Mouse (Mus musculus): Measurements from ENCODE around the gene Large1. TPM values are rescaled to one million over a fixed set of nuclear protein-coding genes. Genes with fewer than 3 reads are reported as not detected.
"Not testable (repeated sequence)": the region's sequence is repeated elsewhere in the genome, so short reads cannot be mapped to it uniquely, and the experiment has no call there.

Large1 gene
- polyA plus RNA-seq, 1 experiment from 2014 or later = 7.1 TPM

DNA sequence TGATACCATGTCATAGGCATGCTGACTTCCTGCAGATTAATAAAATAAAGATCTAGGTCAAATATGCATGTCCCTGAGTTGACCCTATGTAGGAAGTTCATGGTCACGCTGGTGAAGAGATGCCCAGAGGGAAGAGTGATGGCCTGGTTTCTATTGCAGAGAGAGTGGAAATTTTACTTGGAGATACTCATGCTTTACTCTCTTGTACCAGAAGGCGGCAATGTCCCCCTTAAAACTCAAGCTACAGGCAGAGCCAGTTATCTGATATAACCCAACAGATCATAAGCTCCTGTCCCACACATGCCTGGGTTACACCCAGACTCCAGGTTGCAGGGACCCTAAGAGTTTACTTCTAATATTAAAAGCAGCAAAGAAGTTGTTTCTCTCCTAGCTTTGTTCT lies 345.9 kb downstream of the Large1 start:
- Histone ChIP-seq H3K4me1 (no peaks in the 10 kb centered on the region), H3K27ac (replicated peaks) (no peak overlapping the region), H3K4me3 (replicated peaks) (no peak overlapping the region), H3K36me3 (no peaks in the 10 kb centered on the region), H3K9me3 (replicated peaks) (no peaks in the 10 kb centered on the region), H3K9ac (no peak overlapping the region), H3K27me3 (no peaks in the 10 kb centered on the region), H3K4me2 (replicated peaks) (no peak overlapping the region)
- ATAC-seq (ENCODE audit: insufficient number of reproducible peaks, low FRiP score, low TSS enrichment, low read depth) = no peak
- WGBS = 28% methylated on average over 2 of the region's 2 CpGs

DNA sequence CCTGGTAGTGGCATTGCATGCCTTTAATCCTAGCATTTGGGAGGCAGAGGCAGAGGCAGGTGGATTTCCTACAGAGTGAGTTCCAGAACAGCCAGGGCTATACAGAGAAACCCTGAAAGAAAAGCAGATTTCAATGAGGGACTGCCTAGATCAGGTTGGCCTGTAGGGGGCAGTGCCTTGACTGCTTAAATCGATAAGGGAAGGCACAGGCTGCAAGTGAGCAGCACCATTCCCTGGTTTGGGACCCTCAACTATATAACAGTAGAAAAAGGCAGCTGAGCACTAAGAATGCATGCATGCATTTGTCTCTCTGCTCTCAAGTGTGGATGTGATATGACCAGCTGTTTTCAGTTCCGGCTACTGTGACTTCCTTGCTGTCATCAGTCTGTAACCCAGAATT lies 349.5 kb downstream of the Large1 start:
- Histone ChIP-seq H3K4me2 (replicated peaks) (no peak overlapping the region), H3K36me3 (no peaks in the 10 kb centered on the region), H3K4me1 (no peaks in the 10 kb centered on the region), H3K27ac (replicated peaks) (no peak overlapping the region), H3K9me3 (replicated peaks) (no peaks in the 10 kb centered on the region), H3K27me3 (no peaks in the 10 kb centered on the region), H3K9ac (no peak overlapping the region), H3K4me3 (replicated peaks) (no peak overlapping the region)
- 45% methylated on average over 2 of the region's 2 CpGs for WGBS
- no peak for ATAC-seq (ENCODE audit: insufficient number of reproducible peaks, low FRiP score, low TSS enrichment, low read depth)

DNA sequence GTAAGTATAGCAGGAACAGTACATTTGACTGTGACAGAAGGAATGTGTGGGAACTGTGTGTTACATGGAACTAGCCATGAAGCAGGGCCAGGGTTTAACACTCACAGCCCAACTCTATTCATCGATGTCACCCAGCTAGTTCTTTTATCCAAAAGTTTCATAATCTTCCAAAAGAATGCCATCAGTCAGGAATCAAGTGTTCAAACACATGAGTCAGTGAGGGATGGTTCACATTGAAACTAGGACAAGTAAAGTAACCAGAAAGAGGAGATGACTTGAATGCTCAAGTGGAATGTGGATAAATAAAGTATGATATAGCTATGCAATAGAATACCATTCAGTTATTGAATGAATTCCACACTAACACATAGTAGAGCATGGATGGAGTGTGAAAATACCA lies 359.5 kb downstream of the Large1 start:
- Histone ChIP-seq H3K27ac (replicated peaks) (no peak overlapping the region), H3K4me1 (no peaks in the 10 kb centered on the region), H3K4me3 (replicated peaks) (no peak overlapping the region), H3K36me3 (no peaks in the 10 kb centered on the region), H3K9me3 (replicated peaks) (no peaks in the 10 kb centered on the region), H3K4me2 (replicated peaks) (no peak overlapping the region), H3K9ac (no peak overlapping the region), H3K27me3 (no peaks in the 10 kb centered on the region)
- ATAC-seq (ENCODE audit: insufficient number of reproducible peaks, low FRiP score, low TSS enrichment, low read depth) = no peak
- WGBS = 86% methylated on average over 1 of the region's 1 CpGs

DNA sequence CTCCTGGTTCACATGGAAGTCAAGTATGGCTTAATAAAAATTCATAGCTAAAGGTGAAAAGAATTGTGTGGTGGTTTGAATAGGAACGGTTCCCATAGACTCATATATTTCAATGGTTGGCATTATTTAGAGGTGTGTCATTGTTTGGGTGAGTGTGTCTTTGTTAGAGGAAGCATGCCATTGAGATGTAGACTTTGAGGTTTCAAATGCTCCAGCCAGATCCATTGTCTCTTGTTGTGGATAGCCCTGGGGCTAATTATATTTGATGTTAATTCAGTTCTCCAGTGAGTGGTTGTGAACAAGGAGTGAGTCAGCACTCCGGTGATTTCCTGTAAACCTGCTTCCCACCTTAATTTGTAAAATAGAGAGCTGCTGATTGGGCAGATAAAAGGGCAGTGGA lies 362.9 kb downstream of the Large1 start:
- no peak overlapping the region for H3K9ac ChIP-seq
- no peak overlapping the region for H3K4me3 ChIP-seq (replicated peaks)
- no peak overlapping the region for H3K4me2 ChIP-seq (replicated peaks)
- H3K36me3 ChIP-seq = no peaks in the 10 kb centered on the region
- H3K9me3 ChIP-seq (replicated peaks) = no peaks in the 10 kb centered on the region
- no peaks in the 10 kb centered on the region for H3K4me1 ChIP-seq
- no peak for ATAC-seq (ENCODE audit: insufficient number of reproducible peaks, low FRiP score, low TSS enrichment, low read depth)
- 71% methylated on average over 2 of the region's 2 CpGs for WGBS
- no peaks in the 10 kb centered on the region for H3K27me3 ChIP-seq
- H3K27ac ChIP-seq (replicated peaks) = no peak overlapping the region

DNA sequence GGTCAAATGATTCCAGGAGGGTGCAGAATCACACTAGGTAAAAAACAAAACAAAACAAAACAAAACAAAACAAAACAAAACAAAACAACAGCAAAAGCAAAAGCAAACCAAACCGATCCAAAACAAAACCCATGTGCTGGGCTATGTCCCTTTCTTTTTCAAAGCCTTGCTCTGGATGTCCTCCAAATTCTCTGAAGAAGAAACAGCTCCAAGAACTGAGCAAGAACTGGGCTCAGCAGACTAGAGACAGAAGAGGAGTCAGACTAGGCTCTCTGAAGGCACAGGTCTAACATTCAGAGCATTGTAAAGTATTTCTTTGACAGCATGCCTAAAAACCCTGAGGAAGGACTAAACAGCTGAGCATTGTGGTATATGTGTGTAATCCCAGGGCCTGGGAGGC lies 370.5 kb downstream of the Large1 start:
- no peak overlapping the region for H3K4me2 ChIP-seq (replicated peaks)
- H3K27me3 ChIP-seq = no peaks in the 10 kb centered on the region
- 97% methylated on average over 1 of the region's 1 CpGs for WGBS
- H3K4me3 ChIP-seq (replicated peaks) = no peak overlapping the region
- no peaks in the 10 kb centered on the region for H3K9me3 ChIP-seq (replicated peaks)
- no peak overlapping the region for H3K27ac ChIP-seq (replicated peaks)
- no peaks in the 10 kb centered on the region for H3K4me1 ChIP-seq
- no peak for ATAC-seq (ENCODE audit: insufficient number of reproducible peaks, low FRiP score, low TSS enrichment, low read depth)
- H3K9ac ChIP-seq = no peak overlapping the region
- H3K36me3 ChIP-seq = no peaks in the 10 kb centered on the region

DNA sequence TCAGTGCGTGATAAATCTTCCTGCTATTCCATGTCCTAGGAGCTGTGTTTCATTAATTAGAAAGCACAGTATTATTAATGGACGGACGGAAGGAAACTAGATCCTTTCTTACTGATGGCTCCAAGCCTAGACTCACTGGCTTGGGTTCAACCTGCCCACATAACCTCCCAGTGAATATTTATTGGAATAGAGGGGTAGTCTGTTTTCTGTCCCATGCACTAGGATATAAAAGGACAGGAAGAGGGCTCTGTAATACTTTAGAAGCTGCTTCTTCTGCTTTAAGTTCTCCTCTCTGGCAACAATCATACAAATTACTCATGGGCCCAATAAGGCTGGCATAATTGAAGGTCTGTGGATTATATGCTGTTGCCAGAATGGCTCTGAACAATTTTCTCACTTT lies 398.3 kb downstream of the Large1 start:
- no peaks in the 10 kb centered on the region for H3K36me3 ChIP-seq
- H3K9me3 ChIP-seq (replicated peaks) = no peaks in the 10 kb centered on the region
- H3K9ac ChIP-seq = no peak overlapping the region
- H3K27ac ChIP-seq (replicated peaks) = no peak overlapping the region
- ATAC-seq (ENCODE audit: insufficient number of reproducible peaks, low FRiP score, low TSS enrichment, low read depth) = no peak
- 75% methylated on average over 3 of the region's 3 CpGs for WGBS
- no peak overlapping the region for H3K4me3 ChIP-seq (replicated peaks)
- H3K4me1 ChIP-seq = no peaks in the 10 kb centered on the region
- H3K4me2 ChIP-seq (replicated peaks) = no peak overlapping the region
- no peaks in the 10 kb centered on the region for H3K27me3 ChIP-seq

DNA sequence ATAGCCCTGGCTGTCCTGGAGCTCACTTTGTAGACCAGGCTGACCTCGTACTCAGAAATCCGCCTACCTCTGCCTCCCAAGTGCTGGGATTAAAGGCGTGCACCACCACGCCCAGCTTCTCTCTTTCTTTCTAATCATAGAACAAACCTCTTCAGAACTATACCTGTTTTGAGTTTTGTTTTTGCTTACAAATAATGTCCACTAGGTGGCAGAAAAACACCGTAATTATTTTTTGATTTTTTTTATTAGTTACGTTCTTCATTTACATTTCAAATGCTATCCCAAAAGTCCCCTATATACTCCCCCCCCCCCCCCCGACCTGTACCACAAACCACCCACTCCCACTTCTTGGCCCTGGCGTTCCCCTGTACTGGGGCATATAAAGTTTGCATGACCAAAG lies 411.9 kb downstream of the Large1 start:
- ATAC-seq (ENCODE audit: insufficient number of reproducible peaks, low FRiP score, low TSS enrichment, low read depth); H3K27ac ChIP-seq (replicated peaks); H3K9ac ChIP-seq; H3K4me1 ChIP-seq; H3K4me2 ChIP-seq (replicated peaks); H3K4me3 ChIP-seq (replicated peaks); H3K9me3 ChIP-seq (replicated peaks); H3K36me3 ChIP-seq; H3K27me3 ChIP-seq: not testable (repeated sequence)
- WGBS = 73% methylated on average over 8 of the region's 8 CpGs

DNA sequence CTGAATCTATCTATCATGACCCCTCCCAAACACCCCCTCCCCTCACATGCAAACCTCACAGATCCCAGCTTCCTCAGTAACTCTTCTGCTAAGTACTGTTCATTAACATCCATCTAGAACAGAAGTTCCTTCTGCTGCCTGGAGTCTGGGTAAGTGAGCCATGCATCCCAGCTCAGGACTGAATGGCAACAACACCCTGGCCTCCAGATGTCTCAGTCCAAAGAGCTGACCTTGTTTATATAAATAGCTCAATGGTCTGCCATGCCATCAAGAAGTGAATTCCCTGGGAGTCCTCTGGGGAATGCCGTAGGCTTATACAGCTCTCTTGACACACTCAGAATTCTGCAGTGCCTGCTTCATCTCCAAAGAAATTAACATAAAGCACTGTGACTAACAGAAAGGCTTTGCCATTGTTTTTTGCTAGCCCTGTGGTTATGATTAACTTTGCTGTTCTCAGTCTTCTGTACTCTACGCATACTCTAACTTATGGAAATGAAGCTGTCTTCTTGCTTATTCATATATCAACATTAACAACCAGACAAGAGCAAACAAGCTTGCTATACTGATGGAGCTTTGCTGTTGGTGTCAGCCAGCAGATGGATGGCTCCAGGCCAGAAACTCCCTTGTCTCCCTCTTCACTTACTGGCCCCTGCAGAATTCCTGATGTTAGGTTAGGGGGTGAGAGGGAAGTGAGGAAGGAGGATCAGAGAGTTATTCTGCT lies 434.0 kb downstream of the Large1 start:
- Histone ChIP-seq H3K27ac (replicated peaks) (peak overlapping the region; percentile 8; the same call in 1 of the 2 replicates), H3K36me3 (no peaks in the 10 kb centered on the region), H3K9me3 (replicated peaks) (no peaks in the 10 kb centered on the region), H3K27me3 (no peaks in the 10 kb centered on the region), H3K4me1 (0 out of 2 replicates have a peak, but pooled peaks cover 3% of the 10 kb centered on the region), H3K4me2 (replicated peaks) (no peak overlapping the region), H3K4me3 (replicated peaks) (no peak overlapping the region), H3K9ac (no peak overlapping the region)
- ATAC-seq (ENCODE audit: insufficient number of reproducible peaks, low FRiP score, low TSS enrichment, low read depth) = no peak
- 42% methylated on average over 2 of the region's 2 CpGs for WGBS

DNA sequence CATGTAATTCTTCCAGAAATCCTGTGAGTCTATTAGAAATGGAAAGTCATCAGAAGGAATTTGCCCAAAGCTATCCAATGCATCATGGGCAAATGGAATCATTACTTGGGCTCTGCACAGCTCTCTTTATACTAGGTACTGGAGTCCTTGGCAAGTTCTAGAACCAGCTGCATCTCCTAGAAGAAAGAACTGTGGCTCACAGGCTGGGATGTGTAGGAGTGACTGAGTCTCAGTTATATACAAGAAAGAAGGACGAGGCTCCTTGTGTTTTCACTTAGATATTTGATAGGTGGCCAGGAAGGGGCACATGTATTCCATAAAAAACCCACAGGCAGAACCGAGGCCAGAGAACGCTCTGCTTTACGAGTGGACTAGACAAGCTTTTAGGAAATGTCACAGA lies 447.8 kb downstream of the Large1 start:
- Histone ChIP-seq H3K4me1 (no peaks in the 10 kb centered on the region), H3K4me3 (replicated peaks) (no peak overlapping the region), H3K27me3 (no peaks in the 10 kb centered on the region), H3K9ac (no peak overlapping the region), H3K36me3 (no peaks in the 10 kb centered on the region), H3K4me2 (replicated peaks) (no peak overlapping the region), H3K27ac (replicated peaks) (no peak overlapping the region), H3K9me3 (replicated peaks) (no peaks in the 10 kb centered on the region)
- no peak for ATAC-seq (ENCODE audit: insufficient number of reproducible peaks, low FRiP score, low TSS enrichment, low read depth)
- 52% methylated on average over 4 of the region's 4 CpGs for WGBS

DNA sequence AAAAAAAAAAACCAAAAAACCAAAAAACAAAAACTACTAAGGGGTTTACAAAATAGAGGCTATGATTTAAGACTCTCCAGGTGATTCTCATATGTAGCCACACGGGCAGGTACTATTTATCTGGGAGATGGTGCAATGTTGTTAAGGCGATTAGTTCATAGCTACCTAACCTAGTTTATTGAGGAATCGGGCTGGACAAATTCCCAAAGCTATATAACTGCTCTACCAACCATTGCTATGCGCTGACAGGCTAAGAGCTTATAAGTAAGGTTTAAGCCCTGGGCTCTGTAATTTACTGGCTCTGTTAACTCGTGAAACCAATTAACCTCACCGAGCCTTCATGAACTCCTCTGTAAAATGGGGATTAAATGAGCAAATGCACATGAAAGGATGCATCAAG lies 451.7 kb downstream of the Large1 start:
- Histone ChIP-seq H3K9ac (no peak overlapping the region), H3K9me3 (replicated peaks) (no peaks in the 10 kb centered on the region), H3K27ac (replicated peaks) (no peak overlapping the region), H3K4me3 (replicated peaks) (no peak overlapping the region), H3K36me3 (no peaks in the 10 kb centered on the region), H3K4me2 (replicated peaks) (no peak overlapping the region), H3K27me3 (no peaks in the 10 kb centered on the region), H3K4me1 (no peaks in the 10 kb centered on the region)
- WGBS = 80% methylated on average over 6 of the region's 6 CpGs
- ATAC-seq (ENCODE audit: insufficient number of reproducible peaks, low FRiP score, low TSS enrichment, low read depth) = no peak

DNA sequence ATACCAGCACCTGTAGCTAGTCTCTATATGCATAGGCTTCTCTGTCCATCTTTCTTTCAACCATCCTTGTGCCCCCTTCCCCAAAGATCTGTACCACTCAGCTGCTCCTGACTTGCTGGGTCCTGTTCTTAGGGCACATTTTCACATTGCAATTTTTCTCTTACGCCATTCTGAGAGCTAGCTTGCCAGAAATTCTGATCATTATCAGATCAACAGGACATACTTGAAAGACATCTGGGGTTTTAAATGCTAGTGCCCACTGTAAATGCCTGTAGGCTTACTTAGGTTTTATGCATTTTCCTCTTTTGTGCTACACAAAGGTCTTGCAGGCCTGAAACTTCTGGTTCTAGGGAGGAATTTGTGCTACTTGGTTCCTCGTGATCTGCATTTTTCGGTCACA lies 454.0 kb downstream of the Large1 start:
- H3K36me3 ChIP-seq = no peaks in the 10 kb centered on the region
- H3K9ac ChIP-seq = no peak overlapping the region
- ATAC-seq (ENCODE audit: insufficient number of reproducible peaks, low FRiP score, low TSS enrichment, low read depth) = no peak
- H3K4me2 ChIP-seq (replicated peaks) = no peak overlapping the region
- no peak overlapping the region for H3K4me3 ChIP-seq (replicated peaks)
- H3K4me1 ChIP-seq = no peaks in the 10 kb centered on the region
- no peaks in the 10 kb centered on the region for H3K27me3 ChIP-seq
- no peaks in the 10 kb centered on the region for H3K9me3 ChIP-seq (replicated peaks)
- no peak overlapping the region for H3K27ac ChIP-seq (replicated peaks)
- 77% methylated on average over 3 of the region's 3 CpGs for WGBS

DNA sequence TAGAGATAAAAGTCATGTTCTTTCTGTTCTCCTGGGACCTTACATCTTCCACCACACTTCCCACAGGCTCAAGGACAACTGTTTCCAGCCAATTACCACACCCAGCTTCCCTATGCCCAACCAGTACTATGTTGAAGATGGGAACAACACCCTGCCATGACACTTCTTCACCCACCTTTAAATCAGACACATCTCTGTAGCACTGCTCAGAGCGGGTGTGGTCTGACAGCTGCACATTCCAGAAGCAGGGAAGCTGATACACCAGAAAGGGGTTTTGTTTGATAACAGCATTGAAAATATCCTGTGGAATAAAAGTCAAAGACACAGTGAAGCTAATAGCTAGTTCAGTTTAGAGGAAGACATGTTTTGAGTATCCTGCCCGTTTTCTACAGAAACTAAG lies 470.3 kb downstream of the Large1 start:
- H3K27me3 ChIP-seq = no peaks in the 10 kb centered on the region
- H3K4me2 ChIP-seq (replicated peaks) = no peak overlapping the region
- H3K9me3 ChIP-seq (replicated peaks) = no peaks in the 10 kb centered on the region
- WGBS = 85% methylated on average over 2 of the region's 2 CpGs
- H3K4me1 ChIP-seq = no peaks in the 10 kb centered on the region
- H3K36me3 ChIP-seq = no peaks in the 10 kb centered on the region
- no peak overlapping the region for H3K4me3 ChIP-seq (replicated peaks)
- no peak for ATAC-seq (ENCODE audit: insufficient number of reproducible peaks, low FRiP score, low TSS enrichment, low read depth)
- H3K27ac ChIP-seq (replicated peaks) = no peak overlapping the region
- no peak overlapping the region for H3K9ac ChIP-seq

Measured in embryonic facial prominence, embryonic 15.5 days (tissue).